Mouse (Mus musculus) megakaryocyte, embryonic 14.5 days (primary cell): ENCODE data around the gene Misp.

Source experiments
- FLI1 ChIP-seq: IDR thresholded peaks from 2 replicates; pipeline ENCODE4 v1.6.1; 2012; ENCODE audit warnings: low read length, inconsistent platforms, mixed read lengths
- GATA1 ChIP-seq: IDR thresholded peaks from 3 replicates; pipeline ENCODE4 v1.6.1; 2012; ENCODE audit warnings: mixed read lengths, low read length, inconsistent platforms, borderline replicate concordance

GRCm38 (mm10) chr10:79857894-79858293, 37.1 kb downstream of the Misp start:
- TF ChIP-seq GATA1 (no peak), FLI1 (no peak)
